Mouse (Mus musculus) liver, embryonic 14.5 days (tissue): ENCODE results near the gene Trip12. TPM values are rescaled to one million over a fixed set of nuclear protein-coding genes. Genes with fewer than 3 reads are reported as not detected.

Experiments used
- ATAC-seq: fragments of 200-750 bp; cut with Nextera tagmentation; 2 replicates; pipeline ENCODE4 v1.8.0; 2017; ENCODE audit warnings: moderate number of reproducible peaks, mild to moderate bottlenecking, moderate library complexity; ENCODE audit not compliant: insufficient read depth
- DNase-seq, 3 experiments: peaks; one replicate each; pipeline ENCODE4 v3.0.0-alpha.2; 2012 to 2013; ENCODE audit warnings: low read depth in 3 of 3, low spot score in 3 of 3
- H3K27ac ChIP-seq: fragments of 300-500 bp; sonication (generic); 2 replicates; pipeline ENCODE4 v1.5.1; 2014; ENCODE audit warnings: moderate library complexity, mild to moderate bottlenecking, control low read depth, inconsistent platforms
- H3K27me3 ChIP-seq: fragments of 300-500 bp; sonication (generic); 2 replicates; pipeline ENCODE4 v1.6.1; 2014; ENCODE audit warnings: mild to moderate bottlenecking, low read length, moderate library complexity; ENCODE audit not compliant: control insufficient read depth, insufficient read depth
- H3K36me3 ChIP-seq: fragments of 300-500 bp; sonication (generic); replicated peaks from 2 replicates; pipeline ENCODE4 v1.6.1; 2014; ENCODE audit warnings: low read depth; ENCODE audit not compliant: control insufficient read depth, insufficient read depth
- H3K4me1 ChIP-seq, 2 experiments: fragments of 200-500 bp in 1 of 2; fragments of 300-500 bp in 1 of 2; sonication (generic) in 1 of 2; replicated peaks; 2 replicates each; pipeline ENCODE4 v1.6.1; 2012 to 2014; ENCODE audit warnings: antibody characterized with exemption in 1 of 2, inconsistent platforms in 1 of 2, low read length in 1 of 2; ENCODE audit not compliant: control insufficient read depth in 2 of 2, insufficient read depth in 2 of 2
- H3K4me2 ChIP-seq: fragments of 300-500 bp; sonication (generic); 2 replicates; pipeline ENCODE4 v1.6.1; 2014; ENCODE audit warnings: low read depth, mild to moderate bottlenecking, control low read depth, moderate library complexity
- H3K4me3 ChIP-seq, 2 experiments: fragments of 200-500 bp in 1 of 2; fragments of 300-500 bp in 1 of 2; sonication (generic) in 1 of 2; 2 replicates each; pipeline ENCODE4 v1.5.1; 2012 to 2014; ENCODE audit warnings: low read depth in 2 of 2, low read length in 2 of 2, mild to moderate bottlenecking in 2 of 2, control low read depth in 1 of 2, inconsistent platforms in 1 of 2, moderate library complexity in 1 of 2; ENCODE audit not compliant: insufficient read depth in 1 of 2
- H3K9ac ChIP-seq: fragments of 300-500 bp; sonication (generic); replicated peaks from 2 replicates; pipeline ENCODE4 v1.6.1; 2014; ENCODE audit warnings: mild to moderate bottlenecking, control low read depth, moderate library complexity
- H3K9me3 ChIP-seq: fragments of 300-500 bp; sonication (generic); 2 replicates; pipeline ENCODE4 v1.6.1; 2016; ENCODE audit warnings: low read length, mixed read lengths; ENCODE audit not compliant: control insufficient read depth
- CTCF ChIP-seq: IDR thresholded peaks from 2 replicates; pipeline ENCODE4 v1.5.1; 2016; ENCODE audit warnings: antibody characterized with exemption, low read depth, control low read depth
- EP300 ChIP-seq: IDR thresholded peaks from 2 replicates; pipeline ENCODE4 v1.6.1; 2016; ENCODE audit warnings: antibody characterized with exemption, low read depth
- WGBS: fragments of 180-500 bp; shearing (Covaris S2); extraction: QIAGEN DNeasy Blood & Tissue Kit; methylation state at CpG from one replicate; pipeline ENCODE4 v1.1.7; 2014; ENCODE audit not compliant: insufficient replicate concordance; 5-methylcytosine and 5-hydroxymethylcytosine counted together
- polyA plus RNA-seq, 2 experiments: library from polyadenylated mRNA; depleted of rRNA in 1 of 2; stranded (reverse) in 1 of 2; unstranded in 1 of 2; fragments of >200 nt; fragmentation: Nextera tagmentation in 1 of 2; extraction: Ambion mirVana in 1 of 2; gene quantifications; 2 replicates each; pipeline versions ENCODE4 v1.2.1 to v1.2.3; 2012 to 2014

The Trip12 gene
- polyA plus RNA-seq, 2 experiments, result 27.9 to 34.5 TPM

GRCm38 (mm10) chr1:84733799-84734198, 106.5 kb downstream of the Trip12 start:
- Histone ChIP-seq H3K27ac (no peak overlapping the region), H3K4me2 (no peak overlapping the region), H3K27me3 (no peaks in the 10 kb centered on the region), H3K36me3 (peaks cover 19% of the 10 kb centered on the region), H3K4me3 (no peak overlapping the region), H3K9ac (no peak overlapping the region), H3K9me3 (no peaks in the 10 kb centered on the region), H3K4me1 (no peaks in the 10 kb centered on the region)
- TF ChIP-seq EP300 (no peak), CTCF (peak; percentile 64; the same call in 1 of the 2 replicates)
- no peak for ATAC-seq
- WGBS, result 63% methylated on average over 3 of the region's 3 CpGs
- no peak for DNase-seq

DNA sequence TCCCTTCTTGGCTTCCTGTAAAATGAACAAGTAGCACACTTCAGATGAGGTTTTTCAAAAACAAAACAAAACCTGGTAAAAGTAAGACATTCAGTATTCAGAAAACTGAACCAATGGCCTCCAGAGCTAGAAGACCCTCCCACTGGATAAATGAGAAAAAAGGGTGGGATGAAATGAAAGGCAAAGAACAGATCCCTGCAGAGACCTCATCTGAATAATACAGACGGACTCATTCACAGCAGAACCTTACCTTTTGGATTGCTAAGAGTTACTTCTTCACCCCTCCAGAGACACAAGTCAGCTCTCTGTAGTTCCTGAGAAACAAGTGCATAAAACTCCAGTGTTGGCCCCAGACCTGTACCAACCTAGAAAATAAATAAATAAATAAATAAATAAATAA, 108.6 kb downstream of the Trip12 start:
- WGBS, result 79% methylated on average over 1 of the region's 1 CpGs
- Histone ChIP-seq H3K9me3 (no peaks in the 10 kb centered on the region), H3K27ac (no peak overlapping the region), H3K36me3 (peaks cover 20% of the 10 kb centered on the region), H3K4me1 (no peaks in the 10 kb centered on the region), H3K4me3 (no peak overlapping the region), H3K9ac (no peak overlapping the region), H3K27me3 (no peaks in the 10 kb centered on the region), H3K4me2 (no peak overlapping the region)
- TF ChIP-seq EP300 (no peak), CTCF (no peak)
- no peak for DNase-seq
- ATAC-seq, result no peak

DNA sequence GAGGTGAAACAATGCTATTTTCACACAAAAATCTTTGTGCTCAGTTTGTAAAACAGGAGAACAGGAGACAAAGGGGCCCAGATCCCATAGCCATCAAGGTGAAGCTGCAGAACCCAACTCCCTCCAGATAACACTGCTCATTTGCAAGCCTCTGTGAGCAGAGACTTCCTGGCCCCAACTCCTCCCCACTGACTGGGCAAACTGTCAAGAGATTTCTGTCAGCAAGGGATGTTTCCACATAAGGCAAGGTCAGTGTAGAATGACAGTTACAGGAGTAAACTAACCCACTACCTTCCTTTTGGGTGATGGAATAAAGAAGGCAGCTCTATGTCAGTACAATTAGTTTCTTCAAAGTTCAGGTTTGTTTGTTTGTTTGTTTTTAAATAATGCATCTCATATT, 117.5 kb downstream of the Trip12 start:
- H3K4me1 ChIP-seq, result no peaks in the 10 kb centered on the region
- no peak overlapping the region for H3K4me2 ChIP-seq
- no peak overlapping the region for H3K27ac ChIP-seq
- no peak overlapping the region for H3K9ac ChIP-seq
- TF ChIP-seq CTCF (no peak), EP300 (no peak)
- no peaks in the 10 kb centered on the region for H3K27me3 ChIP-seq
- peaks cover 21% of the 10 kb centered on the region for H3K36me3 ChIP-seq
- DNase-seq (no peak), ATAC-seq (no peak)
- no peak overlapping the region for H3K4me3 ChIP-seq
- H3K9me3 ChIP-seq, result no peaks in the 10 kb centered on the region

GRCm38 (mm10) chr1:84722371-84722770, 117.9 kb downstream of the Trip12 start:
- TF ChIP-seq EP300, result no peak
- Histone ChIP-seq H3K9ac (no peak overlapping the region), H3K4me1 (no peaks in the 10 kb centered on the region), H3K4me2 (no peak overlapping the region), H3K27ac (no peak overlapping the region), H3K9me3 (no peaks in the 10 kb centered on the region), H3K36me3 (peaks cover 18% of the 10 kb centered on the region), H3K27me3 (no peaks in the 10 kb centered on the region), H3K4me3 (no peak overlapping the region)
- DNase-seq (no peak), ATAC-seq (no peak)
- WGBS, result 83% methylated on average over 3 of the region's 3 CpGs

GRCm38 (mm10) chr1:84721942-84722341, 118.4 kb downstream of the Trip12 start:
- TF ChIP-seq CTCF (no peak), EP300 (no peak)
- H3K4me2 ChIP-seq, result no peak overlapping the region
- H3K27ac ChIP-seq, result no peak overlapping the region
- no peak for DNase-seq
- H3K4me1 ChIP-seq, result no peaks in the 10 kb centered on the region
- no peak overlapping the region for H3K4me3 ChIP-seq
- H3K36me3 ChIP-seq, result peaks cover 18% of the 10 kb centered on the region
- no peaks in the 10 kb centered on the region for H3K27me3 ChIP-seq
- ATAC-seq, result no peak
- H3K9me3 ChIP-seq, result no peaks in the 10 kb centered on the region
- WGBS, result 64% methylated on average over 3 of the region's 3 CpGs
- no peak overlapping the region for H3K9ac ChIP-seq
